Mouse (Mus musculus) intestine, embryonic 15.5 days (tissue): ENCODE measurements around the gene Tshz2. TPM values are rescaled to one million over a fixed set of nuclear protein-coding genes. Genes with fewer than 3 reads are reported as not detected.
"Not testable (repeated sequence)": the region's sequence is repeated elsewhere in the genome, so short reads cannot be mapped to it uniquely, and the experiment has no call there.

Experiments used
- ATAC-seq: fragments of 200-750 bp; cut with Nextera tagmentation; 2 replicates; pipeline ENCODE4 v1.8.0; 2017; ENCODE audit warnings: moderate TSS enrichment, moderate library complexity
- H3K27ac ChIP-seq: fragments of 300-500 bp; sonication (generic); 2 replicates; pipeline ENCODE4 v1.5.1; 2015; ENCODE audit warnings: mild to moderate bottlenecking, inconsistent platforms
- H3K27me3 ChIP-seq: fragments of 300-500 bp; sonication (generic); replicated peaks from 2 replicates; pipeline ENCODE4 v1.6.1; 2015; ENCODE audit warnings: inconsistent platforms
- H3K36me3 ChIP-seq: fragments of 300-500 bp; sonication (generic); 2 replicates; pipeline ENCODE4 v1.6.1; 2015; ENCODE audit warnings: inconsistent platforms
- H3K4me1 ChIP-seq: fragments of 300-500 bp; sonication (generic); replicated peaks from 2 replicates; pipeline ENCODE4 v1.6.1; 2015; ENCODE audit warnings: inconsistent platforms
- H3K4me2 ChIP-seq: fragments of 300-500 bp; sonication (generic); replicated peaks from 2 replicates; pipeline ENCODE4 v1.6.1; 2015; ENCODE audit warnings: mild to moderate bottlenecking, inconsistent platforms
- H3K4me3 ChIP-seq: fragments of 300-500 bp; sonication (generic); replicated peaks from 2 replicates; pipeline ENCODE4 v1.5.1; 2015; ENCODE audit warnings: inconsistent platforms
- H3K9ac ChIP-seq: fragments of 300-500 bp; sonication (generic); 2 replicates; pipeline ENCODE4 v1.6.1; 2015; ENCODE audit warnings: inconsistent platforms
- H3K9me3 ChIP-seq: fragments of 300-500 bp; sonication (generic); 2 replicates; pipeline ENCODE4 v1.6.1; 2016; ENCODE audit warnings: inconsistent platforms
- WGBS: fragments of 180-500 bp; shearing (Covaris S2); methylation state at CpG from one replicate; pipeline ENCODE4 v1.1.7; 2015; 5-methylcytosine and 5-hydroxymethylcytosine counted together
- polyA plus RNA-seq: library from polyadenylated mRNA; unstranded; fragments of >200 nt; fragmentation: Nextera tagmentation; extraction: Ambion mirVana; gene quantifications from 2 replicates; pipeline ENCODE4 v1.2.1, GENCODE M21; 2015

Tshz2 gene
- 15.8 and 17.2 TPM in 2 replicates for polyA plus RNA-seq

GRCm38 (mm10) chr2:169632338-169633151, at the start of gene Tshz2:
Tshz2 (plus strand) TSS chr2:169633013.
- peak within 1 kb of the TSS; percentile 96 for H3K27ac ChIP-seq
- H3K4me1 ChIP-seq, result no peaks in the 10 kb centered on the region
- H3K4me2 ChIP-seq, result peak within 1 kb of the TSS; percentile 83
- ATAC-seq, result peak; percentile 81
- peak within 1 kb of the TSS; percentile 93 for H3K9ac ChIP-seq
- H3K36me3 ChIP-seq, result no peaks in the 10 kb centered on the region
- H3K4me3 ChIP-seq, result peak within 1 kb of the TSS; percentile 79
- no peaks in the 10 kb centered on the region for H3K9me3 ChIP-seq
- H3K27me3 ChIP-seq, result no peaks in the 10 kb centered on the region
- under 1% methylated on average over 20 of the region's 22 CpGs for WGBS

- no peak for ATAC-seq
- no peak overlapping the region for H3K9ac ChIP-seq
- 76% methylated on average over 3 of the region's 3 CpGs for WGBS
- H3K27me3 ChIP-seq, result no peaks in the 10 kb centered on the region
- H3K36me3 ChIP-seq, result no peaks in the 10 kb centered on the region
- no peak overlapping the region for H3K27ac ChIP-seq
- no peaks in the 10 kb centered on the region for H3K9me3 ChIP-seq
- no peaks in the 10 kb centered on the region for H3K4me1 ChIP-seq
- no peak overlapping the region for H3K4me3 ChIP-seq
- H3K4me2 ChIP-seq, result no peak overlapping the region
Observed at GRCm38 (mm10) chr2:169583476-169583875, 49.3 kb upstream of the Tshz2 start.

- Histone ChIP-seq H3K27me3 (no peaks in the 10 kb centered on the region), H3K9me3 (no peaks in the 10 kb centered on the region), H3K36me3 (no peaks in the 10 kb centered on the region), H3K9ac (no peak overlapping the region), H3K27ac (no peak overlapping the region), H3K4me2 (no peak overlapping the region), H3K4me3 (no peak overlapping the region), H3K4me1 (no peaks in the 10 kb centered on the region)
- 68% methylated on average over 15 of the region's 15 CpGs for WGBS
- no peak for ATAC-seq
Observed at GRCm38 (mm10) chr2:169584745-169585456, 47.9 kb upstream of the Tshz2 start.

GRCm38 (mm10) chr2:169585631-169586285, 47.1 kb upstream of the Tshz2 start:
- H3K36me3 ChIP-seq, result no peaks in the 10 kb centered on the region
- H3K9me3 ChIP-seq, result no peaks in the 10 kb centered on the region
- H3K4me1 ChIP-seq, result no peaks in the 10 kb centered on the region
- H3K9ac ChIP-seq, result no peak overlapping the region
- H3K4me2 ChIP-seq, result no peak overlapping the region
- no peak overlapping the region for H3K4me3 ChIP-seq
- H3K27me3 ChIP-seq, result no peaks in the 10 kb centered on the region
- no peak overlapping the region for H3K27ac ChIP-seq
- WGBS, result 70% methylated on average over 12 of the region's 12 CpGs
- no peak for ATAC-seq

GRCm38 (mm10) chr2:169586688-169587087, 46.1 kb upstream of the Tshz2 start:
- Histone ChIP-seq H3K4me3 (no peak overlapping the region), H3K9me3 (no peaks in the 10 kb centered on the region), H3K27me3 (no peaks in the 10 kb centered on the region), H3K9ac (no peak overlapping the region), H3K4me1 (no peaks in the 10 kb centered on the region), H3K4me2 (no peak overlapping the region), H3K36me3 (no peaks in the 10 kb centered on the region), H3K27ac (no peak overlapping the region)
- ATAC-seq, result no peak
- WGBS, result 65% methylated on average over 3 of the region's 3 CpGs

- H3K4me2 ChIP-seq, H3K36me3 ChIP-seq, H3K4me3 ChIP-seq, H3K9me3 ChIP-seq, H3K27ac ChIP-seq, ATAC-seq, H3K27me3 ChIP-seq, H3K4me1 ChIP-seq, H3K9ac ChIP-seq: not testable (repeated sequence)
Observed at GRCm38 (mm10) chr2:169587645-169588044, 45.2 kb upstream of the Tshz2 start, which contains the start of gene Gm11011. Gm11011 (minus strand) TSS chr2:169587745.

- Histone ChIP-seq H3K27me3 (no peaks in the 10 kb centered on the region), H3K36me3 (no peaks in the 10 kb centered on the region), H3K9me3 (no peaks in the 10 kb centered on the region), H3K4me2 (no peak overlapping the region), H3K27ac (no peak overlapping the region), H3K4me3 (no peak overlapping the region), H3K4me1 (no peaks in the 10 kb centered on the region), H3K9ac (no peak overlapping the region)
- 79% methylated on average over 10 of the region's 10 CpGs for WGBS
- ATAC-seq, result no peak
Observed at GRCm38 (mm10) chr2:169589697-169590096, 43.1 kb upstream of the Tshz2 start.

GRCm38 (mm10) chr2:169590412-169590811, 42.4 kb upstream of the Tshz2 start:
- Histone ChIP-seq H3K27me3 (no peaks in the 10 kb centered on the region), H3K9ac (no peak overlapping the region), H3K4me1 (no peaks in the 10 kb centered on the region), H3K36me3 (no peaks in the 10 kb centered on the region), H3K27ac (no peak overlapping the region), H3K4me3 (no peak overlapping the region), H3K4me2 (no peak overlapping the region), H3K9me3 (no peaks in the 10 kb centered on the region)
- no peak for ATAC-seq
- 65% methylated on average over 8 of the region's 8 CpGs for WGBS

- no peak for ATAC-seq
- no peak overlapping the region for H3K9ac ChIP-seq
- 70% methylated on average over 3 of the region's 3 CpGs for WGBS
- no peaks in the 10 kb centered on the region for H3K4me1 ChIP-seq
- H3K4me3 ChIP-seq, result no peak overlapping the region
- no peaks in the 10 kb centered on the region for H3K27me3 ChIP-seq
- H3K4me2 ChIP-seq, result no peak overlapping the region
- H3K27ac ChIP-seq, result no peak overlapping the region
- no peaks in the 10 kb centered on the region for H3K36me3 ChIP-seq
- no peaks in the 10 kb centered on the region for H3K9me3 ChIP-seq
Observed at GRCm38 (mm10) chr2:169593742-169594141, 39.1 kb upstream of the Tshz2 start.

- 80% methylated on average over 6 of the region's 6 CpGs for WGBS
- Histone ChIP-seq H3K4me1 (0 out of 2 replicates have a peak, but pooled peaks cover 3% of the 10 kb centered on the region), H3K9me3 (no peaks in the 10 kb centered on the region), H3K4me3 (no peak overlapping the region), H3K27me3 (no peaks in the 10 kb centered on the region), H3K27ac (no peak overlapping the region), H3K36me3 (no peaks in the 10 kb centered on the region), H3K4me2 (no peak overlapping the region), H3K9ac (no peak overlapping the region)
- ATAC-seq, result no peak
Observed at GRCm38 (mm10) chr2:169597357-169597756, 35.5 kb upstream of the Tshz2 start.

- H3K27ac ChIP-seq, result no peak overlapping the region
- no peak overlapping the region for H3K4me2 ChIP-seq
- no peak overlapping the region for H3K4me3 ChIP-seq
- H3K4me1 ChIP-seq, result 0 out of 2 replicates have a peak, but pooled peaks cover 3% of the 10 kb centered on the region
- H3K27me3 ChIP-seq, result no peaks in the 10 kb centered on the region
- WGBS, result 94% methylated on average over 8 of the region's 8 CpGs
- no peak overlapping the region for H3K9ac ChIP-seq
- no peaks in the 10 kb centered on the region for H3K9me3 ChIP-seq
- no peak for ATAC-seq
- no peaks in the 10 kb centered on the region for H3K36me3 ChIP-seq
Observed at GRCm38 (mm10) chr2:169597971-169598370, 34.8 kb upstream of the Tshz2 start.

GRCm38 (mm10) chr2:169599591-169599990, 33.2 kb upstream of the Tshz2 start:
- Histone ChIP-seq H3K27ac (no peak overlapping the region), H3K9ac (no peak overlapping the region), H3K4me2 (no peak overlapping the region), H3K4me3 (no peak overlapping the region), H3K9me3 (no peaks in the 10 kb centered on the region), H3K4me1 (0 out of 2 replicates have a peak, but pooled peaks cover 3% of the 10 kb centered on the region), H3K36me3 (no peaks in the 10 kb centered on the region), H3K27me3 (no peaks in the 10 kb centered on the region)
- ATAC-seq, result no peak
- WGBS, result 89% methylated on average over 4 of the region's 4 CpGs
